Mouse (Mus musculus): ENCODE measurements around the gene Tsga13. TPM values are rescaled to one million over a fixed set of nuclear protein-coding genes. Genes with fewer than 3 reads are reported as not detected.

Tsga13 gene
- polyA plus RNA-seq, 1 experiment, result not detected

DNA sequence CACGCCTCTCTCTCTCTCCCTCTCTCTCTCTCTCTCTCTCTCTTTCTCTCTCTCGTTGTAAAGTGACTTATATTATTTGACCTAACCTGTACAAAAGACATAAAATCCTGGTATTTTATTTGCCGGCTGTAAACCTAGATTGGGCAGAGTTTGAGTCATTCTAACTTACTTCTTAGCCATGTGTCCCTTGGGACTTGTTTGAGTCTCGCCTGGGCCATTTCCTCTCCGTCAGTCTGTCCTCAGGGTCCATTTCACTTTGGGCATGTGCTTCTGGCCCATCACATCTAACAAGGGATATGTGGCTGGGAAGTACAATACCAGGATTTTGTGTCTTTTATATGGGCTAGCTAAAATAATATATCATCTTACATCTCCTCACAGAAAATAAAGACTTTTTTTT, 10.5 kb downstream of the Tsga13 start:
- peaks cover 4% of the 10 kb centered on the region; the same call in 1 of the 2 replicates for H3K4me1 ChIP-seq (ENCODE audit: control insufficient read depth, insufficient read depth, low read length)
- H3K4me3 ChIP-seq (ENCODE audit: insufficient read depth, low read depth, low read length), result no peak overlapping the region
- WGBS, result 87% methylated on average over 5 of the region's 5 CpGs
- no peak overlapping the region for H3K27ac ChIP-seq (ENCODE audit: insufficient read depth, low read depth, low read length)
- TF ChIP-seq POLR2A (IDR thresholded peaks at IDR 0.05; ENCODE audit: insufficient read depth, low read depth, low read length), result no peak
- no peak for TF ChIP-seq CTCF (IDR thresholded peaks at IDR 0.05; ENCODE audit: insufficient read depth, low read depth, low read length)

DNA sequence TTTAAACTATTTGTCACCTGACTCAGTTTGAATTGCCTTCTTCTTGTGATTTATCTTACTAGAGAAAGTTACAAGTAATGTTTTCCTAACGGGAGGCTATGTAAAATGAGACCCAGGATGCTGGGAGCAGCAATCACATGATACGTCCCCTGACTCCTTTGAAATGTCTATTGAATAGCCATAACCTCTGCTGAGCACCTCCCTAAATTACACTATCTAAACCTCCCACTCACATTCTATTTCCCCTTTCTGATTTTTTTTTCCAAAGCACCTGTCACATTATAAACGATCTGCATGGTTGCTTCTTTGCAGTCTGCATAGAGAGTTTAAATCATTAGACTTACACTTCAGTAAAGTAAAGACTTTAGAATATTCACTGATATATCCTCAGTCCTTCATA, 11.3 kb downstream of the Tsga13 start:
- TF ChIP-seq POLR2A (IDR thresholded peaks at IDR 0.05; ENCODE audit: insufficient read depth, low read depth, low read length) (no peak), CTCF (IDR thresholded peaks at IDR 0.05; ENCODE audit: insufficient read depth, low read depth, low read length) (no peak)
- WGBS, result 64% methylated on average over 3 of the region's 3 CpGs
- H3K27ac ChIP-seq (ENCODE audit: insufficient read depth, low read depth, low read length), result no peak overlapping the region

DNA sequence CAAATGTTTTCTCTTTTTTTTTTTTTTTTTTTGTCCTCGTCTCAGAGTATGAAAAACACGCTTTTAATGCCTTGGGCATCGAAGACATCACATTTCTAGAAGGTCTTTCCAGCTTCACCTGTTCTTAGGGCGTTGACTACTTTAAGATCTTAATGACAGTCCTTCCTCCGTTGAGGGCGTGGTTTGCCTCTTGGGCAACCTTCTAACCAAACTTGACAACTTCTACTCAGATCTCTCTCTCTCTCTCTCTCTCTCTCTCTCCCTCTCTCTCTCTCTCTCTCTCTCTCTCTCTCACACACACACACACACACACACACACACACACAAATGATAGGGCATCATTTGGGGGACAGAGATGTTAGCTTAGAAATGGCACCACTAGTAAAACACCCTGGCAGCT, 17.9 kb downstream of the Tsga13 start:
- TF ChIP-seq POLR2A (IDR thresholded peaks at IDR 0.05; ENCODE audit: insufficient read depth, low read depth, low read length) (no peak), CTCF (IDR thresholded peaks at IDR 0.05; ENCODE audit: insufficient read depth, low read depth, low read length) (no peak)
- WGBS, result 75% methylated on average over 6 of the region's 6 CpGs
- Histone ChIP-seq H3K4me3 (ENCODE audit: insufficient read depth, low read depth, low read length) (no peak overlapping the region), H3K4me1 (ENCODE audit: control insufficient read depth, insufficient read depth, low read length) (no peaks in the 10 kb centered on the region), H3K27ac (ENCODE audit: insufficient read depth, low read depth, low read length) (no peak overlapping the region)

More for the DNA sequence above, 11.3 kb downstream of the Tsga13 start:
- Histone ChIP-seq H3K4me3 (ENCODE audit: insufficient read depth, low read depth, low read length) (no peak overlapping the region), H3K4me1 (ENCODE audit: control insufficient read depth, insufficient read depth, low read length) (peaks cover 4% of the 10 kb centered on the region; the same call in 1 of the 2 replicates)

DNA sequence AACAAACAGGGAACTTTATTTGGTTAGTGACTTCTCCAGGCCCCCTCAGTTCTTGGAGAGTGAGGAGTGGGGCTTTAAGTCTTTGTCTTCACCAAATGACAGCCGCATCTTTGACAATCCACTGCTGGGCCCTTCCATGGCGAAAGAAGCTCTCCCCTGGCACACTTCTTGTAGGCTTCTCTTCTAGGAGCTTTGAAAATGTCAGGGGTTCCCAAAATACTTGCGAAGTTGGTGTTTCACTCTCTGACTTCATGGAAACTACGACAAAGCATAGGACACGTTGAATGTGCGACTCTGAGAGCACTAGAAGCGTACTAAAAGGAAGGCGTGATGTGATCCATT, 18.4 kb downstream of the Tsga13 start:
- Histone ChIP-seq H3K4me3 (ENCODE audit: insufficient read depth, low read depth, low read length) (peak overlapping the region; percentile 91), H3K27ac (ENCODE audit: insufficient read depth, low read depth, low read length) (no peak overlapping the region), H3K4me1 (ENCODE audit: control insufficient read depth, insufficient read depth, low read length) (no peaks in the 10 kb centered on the region)
- 7% methylated on average over 8 of the region's 8 CpGs for WGBS
- TF ChIP-seq POLR2A (IDR thresholded peaks at IDR 0.05; ENCODE audit: insufficient read depth, low read depth, low read length) (no peak), CTCF (IDR thresholded peaks at IDR 0.05; ENCODE audit: insufficient read depth, low read depth, low read length) (no peak)

DNA sequence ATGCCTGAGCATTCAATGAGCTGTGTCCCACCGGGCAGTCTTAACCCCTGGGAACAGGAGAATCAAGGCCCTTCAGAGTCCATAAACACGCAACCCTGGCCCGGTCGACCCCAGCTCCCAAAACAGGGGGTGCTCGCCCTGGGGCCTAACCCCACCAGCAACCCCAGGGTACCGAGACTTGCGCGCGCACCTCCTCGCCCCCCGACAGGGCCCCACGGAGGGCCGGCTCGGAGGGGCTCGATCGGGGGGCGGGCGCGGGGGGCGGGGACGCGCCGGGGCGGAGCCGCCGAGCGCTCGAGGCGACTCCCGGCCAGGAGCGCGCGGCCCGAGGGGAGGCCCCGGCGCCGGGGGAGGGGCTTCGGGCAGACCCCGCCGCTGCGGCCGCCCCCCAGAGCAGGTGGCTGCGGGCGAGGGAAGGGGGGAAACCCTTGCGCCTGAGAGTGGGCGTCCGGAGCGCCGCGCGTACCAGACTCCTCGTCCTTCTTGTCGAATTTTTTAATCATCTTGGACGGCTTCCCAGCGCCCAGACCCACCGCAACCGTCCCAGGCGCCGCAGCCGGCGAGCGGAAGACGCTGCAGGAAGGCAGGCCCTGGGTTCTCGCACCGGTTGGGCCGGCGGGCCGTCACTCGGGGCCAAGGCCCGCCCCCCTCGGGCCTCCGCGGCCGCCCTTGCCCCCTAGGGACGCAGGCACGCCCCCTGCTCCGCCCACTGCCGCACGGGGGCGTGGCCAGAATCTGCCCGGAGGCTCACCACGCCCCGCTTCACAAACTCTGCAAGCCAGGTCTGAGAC, 19.0 kb downstream of the Tsga13 start, which contains the start of gene Copg2:
Copg2 (minus strand) TSS at position 600 of the 791 bp plus-strand sequence.
- no peak for TF ChIP-seq CTCF (IDR thresholded peaks at IDR 0.05; ENCODE audit: insufficient read depth, low read depth, low read length)
- TF ChIP-seq POLR2A (IDR thresholded peaks at IDR 0.05; ENCODE audit: insufficient read depth, low read depth, low read length), result peak; percentile 72
- WGBS, result under 1% methylated on average over 82 of the region's 83 CpGs
- no peaks in the 10 kb centered on the region for H3K4me1 ChIP-seq (ENCODE audit: control insufficient read depth, insufficient read depth, low read length)

DNA sequence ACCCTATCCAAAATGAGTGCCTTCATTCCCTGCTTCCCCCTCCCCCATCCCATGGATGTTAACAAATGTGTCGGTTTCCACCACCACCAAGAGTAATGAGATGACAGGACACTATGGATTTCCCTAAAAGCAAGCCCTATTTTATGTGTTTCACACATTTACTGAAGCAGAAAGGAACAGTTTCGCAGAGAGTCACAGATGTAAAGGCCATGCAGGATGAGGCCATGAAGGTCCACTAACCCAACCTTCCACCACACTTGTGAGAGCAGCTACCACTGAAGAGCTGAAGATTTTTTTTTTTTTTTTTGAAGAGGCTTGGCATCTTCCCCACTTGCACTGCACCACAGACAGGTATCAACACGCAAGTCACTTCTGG, 19.6 kb downstream of the Tsga13 start:
- TF ChIP-seq POLR2A (IDR thresholded peaks at IDR 0.05; ENCODE audit: insufficient read depth, low read depth, low read length) (no peak), CTCF (IDR thresholded peaks at IDR 0.05; ENCODE audit: insufficient read depth, low read depth, low read length) (no peak)
- H3K27ac ChIP-seq (ENCODE audit: insufficient read depth, low read depth, low read length), result no peak overlapping the region
- 11% methylated on average over 3 of the region's 3 CpGs for WGBS

More for the DNA sequence above, 19.0 kb downstream of the Tsga13 start, which contains the start of gene Copg2:
- Histone ChIP-seq H3K4me3 (ENCODE audit: insufficient read depth, low read depth, low read length) (peak within 1 kb of the TSS; percentile 91), H3K27ac (ENCODE audit: insufficient read depth, low read depth, low read length) (peak within 1 kb of the TSS; percentile 76; the same call in 1 of the 2 replicates)

DNA sequence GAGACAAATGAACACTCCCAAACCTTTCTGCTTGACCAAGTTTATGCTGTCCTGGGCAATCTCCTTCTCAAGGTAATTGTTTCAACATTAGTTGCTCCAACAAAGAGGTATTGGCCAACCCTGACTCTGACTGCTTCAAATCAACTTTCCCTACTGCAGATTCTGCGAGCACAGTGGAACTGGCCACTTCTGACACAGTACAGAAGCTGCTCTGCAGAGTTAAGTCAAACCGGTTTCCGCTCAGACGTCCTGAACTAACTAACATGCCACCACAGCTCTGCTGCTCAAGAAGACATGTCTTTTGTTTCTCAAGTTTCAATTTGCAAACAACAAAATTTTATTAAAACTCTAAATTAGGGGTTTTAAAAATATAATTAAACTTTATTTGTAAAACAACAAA, 22.3 kb downstream of the Tsga13 start:
- Histone ChIP-seq H3K4me3 (ENCODE audit: insufficient read depth, low read depth, low read length) (no peak overlapping the region), H3K27ac (ENCODE audit: insufficient read depth, low read depth, low read length) (no peak overlapping the region), H3K4me1 (ENCODE audit: control insufficient read depth, insufficient read depth, low read length) (no peaks in the 10 kb centered on the region)
- TF ChIP-seq POLR2A (IDR thresholded peaks at IDR 0.05; ENCODE audit: insufficient read depth, low read depth, low read length) (no peak), CTCF (IDR thresholded peaks at IDR 0.05; ENCODE audit: insufficient read depth, low read depth, low read length) (no peak)
- 85% methylated on average over 4 of the region's 4 CpGs for WGBS

More for the DNA sequence above, 19.6 kb downstream of the Tsga13 start:
- H3K4me1 ChIP-seq (ENCODE audit: control insufficient read depth, insufficient read depth, low read length), result no peaks in the 10 kb centered on the region
- peak overlapping the region; percentile 91 for H3K4me3 ChIP-seq (ENCODE audit: insufficient read depth, low read depth, low read length)

DNA sequence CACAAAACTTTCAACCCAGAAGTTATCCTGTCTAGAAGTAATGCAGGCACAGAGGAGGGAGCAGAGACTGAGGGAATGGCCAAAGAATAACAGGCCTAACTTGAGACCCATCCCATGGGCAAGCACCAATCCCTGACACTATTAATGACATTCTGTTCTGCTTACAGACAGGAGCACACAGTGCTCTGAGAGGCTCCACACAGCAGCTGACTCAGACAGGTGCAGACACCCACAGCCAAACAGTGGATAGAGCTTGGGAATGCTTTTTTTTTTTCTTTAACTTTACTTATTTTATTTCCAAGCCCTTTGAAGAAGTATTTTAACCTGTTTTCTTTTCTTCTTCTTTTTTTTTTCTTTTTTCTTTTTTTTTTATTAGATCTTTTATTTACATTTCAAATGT, 23.6 kb downstream of the Tsga13 start:
- Histone ChIP-seq H3K4me1 (ENCODE audit: control insufficient read depth, insufficient read depth, low read length) (no peaks in the 10 kb centered on the region), H3K4me3 (ENCODE audit: insufficient read depth, low read depth, low read length) (no peak overlapping the region), H3K27ac (ENCODE audit: insufficient read depth, low read depth, low read length) (no peak overlapping the region)
- no peak for TF ChIP-seq POLR2A (IDR thresholded peaks at IDR 0.05; ENCODE audit: insufficient read depth, low read depth, low read length)
- no peak for TF ChIP-seq CTCF (IDR thresholded peaks at IDR 0.05; ENCODE audit: insufficient read depth, low read depth, low read length)

DNA sequence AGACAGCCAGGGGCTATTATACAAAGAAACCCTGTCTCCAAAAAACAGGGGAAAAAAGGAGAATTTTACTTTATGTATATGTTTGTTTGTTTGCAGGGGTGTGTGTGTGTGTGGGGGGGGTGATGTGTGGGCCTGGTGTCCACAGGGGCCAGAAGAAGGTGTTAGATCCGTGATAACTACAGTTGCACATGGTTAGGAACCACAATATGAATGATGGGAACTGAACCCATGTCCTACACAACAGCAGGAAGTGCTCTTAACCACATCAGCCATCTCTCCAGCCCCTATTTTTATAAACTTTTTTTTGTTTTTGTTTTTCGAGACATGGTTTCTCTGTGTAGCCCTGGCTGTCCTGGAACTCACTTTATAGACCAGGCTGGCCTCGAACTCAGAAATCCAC, 30.5 kb downstream of the Tsga13 start:
- 94% methylated on average over 3 of the region's 3 CpGs for WGBS
- no peak overlapping the region for H3K4me3 ChIP-seq (ENCODE audit: insufficient read depth, low read depth, low read length)
- TF ChIP-seq POLR2A (IDR thresholded peaks at IDR 0.05; ENCODE audit: insufficient read depth, low read depth, low read length) (no peak), CTCF (IDR thresholded peaks at IDR 0.05; ENCODE audit: insufficient read depth, low read depth, low read length) (no peak)
- no peaks in the 10 kb centered on the region for H3K4me1 ChIP-seq (ENCODE audit: control insufficient read depth, insufficient read depth, low read length)
- H3K27ac ChIP-seq (ENCODE audit: insufficient read depth, low read depth, low read length), result no peak overlapping the region
